Mouse (Mus musculus): ENCODE measurements around the gene Troap.

Troap gene

DNA sequence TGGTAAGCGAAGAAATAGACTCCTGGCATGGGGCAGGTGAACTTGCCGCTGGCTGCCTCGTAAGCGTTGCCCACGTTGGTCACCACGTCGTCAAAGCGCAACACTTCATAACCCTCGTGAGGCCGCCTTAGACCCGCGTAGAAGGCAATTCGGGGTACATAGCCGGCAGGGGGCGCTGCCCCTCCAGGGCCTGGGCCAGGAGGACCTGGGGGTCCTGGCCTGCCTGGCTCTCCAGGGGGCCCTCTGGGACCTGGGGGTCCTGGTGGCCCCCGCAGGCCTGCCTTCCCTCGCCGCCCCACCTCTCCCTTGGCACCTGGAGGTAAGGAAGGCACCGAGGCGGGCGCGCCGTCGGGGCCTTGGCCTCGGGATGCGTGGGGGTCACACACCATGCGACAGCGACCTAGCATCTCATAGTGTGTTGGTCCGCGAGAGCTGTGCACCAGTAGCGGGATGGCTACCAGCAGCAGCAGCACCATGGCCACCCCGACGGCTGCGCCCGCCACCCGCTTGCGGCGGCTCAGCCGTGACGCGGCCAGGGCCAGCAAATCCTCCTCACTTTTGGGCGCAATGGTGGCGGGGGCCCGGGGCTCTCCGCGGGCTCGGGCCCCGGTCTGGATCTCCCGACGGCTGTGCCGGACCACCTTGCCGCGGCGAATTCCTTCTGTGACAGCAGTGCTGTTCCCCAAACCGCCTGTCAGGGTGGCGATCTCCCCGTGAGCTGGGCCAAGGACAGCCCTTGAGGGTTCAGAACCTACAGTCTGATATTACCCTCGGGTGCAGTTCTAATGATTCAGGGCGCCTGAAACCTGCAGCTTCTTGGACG, 13.1 kb downstream of the Troap start, which contains the start of gene C1ql4:
Gene C1ql4 (minus strand): TSS at position 565 of the 823 bp plus-strand sequence.
- peaks cover 10% of the 10 kb centered on the region for H3K9me3 ChIP-seq (ENCODE audit: low read length)
- peak; percentile 47 for TF ChIP-seq CTCF (conservative IDR thresholded peaks at IDR 0.05; ENCODE audit: low read length)
- no peak for TF ChIP-seq POU5F1 (IDR thresholded peaks at IDR 0.05; ENCODE audit: borderline replicate concordance, low read length)
- no peak for TF ChIP-seq NANOG (IDR thresholded peaks at IDR 0.05; ENCODE audit: borderline replicate concordance, low read length)
- H3K36me3 ChIP-seq (ENCODE audit: insufficient read depth, low read length), result peaks cover 18% of the 10 kb centered on the region
- H3K4me3 ChIP-seq (replicated peaks; ENCODE audit: low read length), result peak within 1 kb of the TSS; percentile 77
- H3K27me3 ChIP-seq (ENCODE audit: insufficient read depth, low read length), result peaks cover 69% of the 10 kb centered on the region
- peaks cover 44% of the 10 kb centered on the region for H3K4me1 ChIP-seq (replicated peaks; ENCODE audit: low read depth, low read length)

DNA sequence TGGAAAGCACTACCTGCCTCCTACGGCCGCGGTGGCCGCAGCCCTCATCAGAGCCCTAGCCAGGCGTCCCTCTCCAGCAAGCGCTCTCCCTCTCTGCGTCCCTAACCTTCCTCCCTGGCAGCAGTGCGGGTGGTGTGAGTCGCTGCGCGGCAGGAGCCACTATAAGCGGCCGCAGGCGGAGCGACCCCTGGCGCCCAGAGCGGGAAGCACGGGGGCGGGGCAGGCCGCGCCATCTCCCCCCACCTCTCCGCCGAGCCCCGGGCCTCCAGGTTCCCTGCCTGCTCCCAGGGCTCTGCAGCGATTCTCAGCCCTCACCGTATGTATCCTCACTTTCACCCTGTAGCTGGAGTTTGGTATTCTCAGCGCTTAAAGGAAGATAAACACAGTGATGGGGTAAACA, 13.9 kb downstream of the Troap start:
- peaks cover 78% of the 10 kb centered on the region for H3K27me3 ChIP-seq (ENCODE audit: insufficient read depth, low read length)
- H3K36me3 ChIP-seq (ENCODE audit: insufficient read depth, low read length), result peaks cover 10% of the 10 kb centered on the region
- peaks cover 10% of the 10 kb centered on the region for H3K9me3 ChIP-seq (ENCODE audit: low read length)
- peaks cover 44% of the 10 kb centered on the region for H3K4me1 ChIP-seq (replicated peaks; ENCODE audit: low read depth, low read length)
- no peak for TF ChIP-seq POU5F1 (IDR thresholded peaks at IDR 0.05; ENCODE audit: borderline replicate concordance, low read length)
- 0 out of 2 replicates have a peak, but pooled peaks have one; percentile 2 for TF ChIP-seq CTCF (conservative IDR thresholded peaks at IDR 0.05; ENCODE audit: low read length)
- TF ChIP-seq NANOG (IDR thresholded peaks at IDR 0.05; ENCODE audit: borderline replicate concordance, low read length), result no peak
- H3K4me3 ChIP-seq (replicated peaks; ENCODE audit: low read length), result peak overlapping the region; percentile 77

DNA sequence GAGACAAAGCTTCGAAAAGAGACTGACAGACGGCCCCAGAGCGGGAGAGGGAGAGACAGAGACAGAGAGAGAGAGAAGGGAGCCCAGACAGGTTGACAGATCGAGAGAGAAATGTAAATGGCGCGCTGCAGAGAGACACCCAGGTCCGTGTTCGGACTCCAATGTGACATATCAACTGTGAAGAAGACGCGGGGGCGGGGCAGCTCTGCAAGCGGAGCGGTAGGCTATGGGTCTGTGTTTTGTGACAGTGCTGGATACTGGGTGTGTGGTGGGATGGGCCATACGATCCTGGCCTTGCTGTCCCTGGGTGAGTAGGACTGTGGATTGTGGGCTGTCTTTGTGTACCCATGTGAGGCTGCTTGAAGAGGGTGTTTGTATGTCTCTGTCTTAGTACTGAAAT, 14.7 kb downstream of the Troap start:
- H3K36me3 ChIP-seq (ENCODE audit: insufficient read depth, low read length), result peaks cover 2% of the 10 kb centered on the region
- no peak overlapping the region for H3K4me3 ChIP-seq (replicated peaks; ENCODE audit: low read length)
- no peak for TF ChIP-seq NANOG (IDR thresholded peaks at IDR 0.05; ENCODE audit: borderline replicate concordance, low read length)
- no peak for TF ChIP-seq POU5F1 (IDR thresholded peaks at IDR 0.05; ENCODE audit: borderline replicate concordance, low read length)
- TF ChIP-seq CTCF (conservative IDR thresholded peaks at IDR 0.05; ENCODE audit: low read length), result no peak
- H3K9me3 ChIP-seq (ENCODE audit: low read length), result peaks cover 10% of the 10 kb centered on the region
- peaks cover 38% of the 10 kb centered on the region for H3K4me1 ChIP-seq (replicated peaks; ENCODE audit: low read depth, low read length)
- H3K27me3 ChIP-seq (ENCODE audit: insufficient read depth, low read length), result peaks cover 84% of the 10 kb centered on the region

DNA sequence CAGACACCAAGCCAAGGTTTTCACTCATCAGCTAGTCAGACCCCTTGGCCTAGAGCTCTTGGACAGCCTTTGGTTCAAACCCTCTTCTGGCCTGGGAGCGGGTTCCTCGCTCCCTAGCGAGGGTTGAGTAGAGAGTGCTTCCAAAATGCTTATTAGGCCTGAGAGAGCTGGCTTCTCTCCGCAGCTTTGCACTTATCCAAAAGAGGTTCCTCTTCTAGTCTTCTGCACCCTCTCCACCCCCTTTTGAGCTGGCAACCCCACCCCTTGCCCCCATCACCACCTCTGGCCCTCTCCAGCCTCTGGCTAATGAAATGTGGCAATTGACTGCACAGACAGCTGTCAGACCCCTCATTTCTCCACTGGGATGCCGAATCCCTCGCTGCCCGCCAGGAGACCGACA, 18.5 kb downstream of the Troap start, which contains the start of gene Dnajc22:
Gene Dnajc22 (plus strand): TSS at position 301 of the 400 bp plus-strand sequence.
- H3K27me3 ChIP-seq (ENCODE audit: insufficient read depth, low read length), result peaks cover 94% of the 10 kb centered on the region
- TF ChIP-seq NANOG (IDR thresholded peaks at IDR 0.05; ENCODE audit: borderline replicate concordance, low read length) (no peak), CTCF (conservative IDR thresholded peaks at IDR 0.05; ENCODE audit: low read length) (no peak), POU5F1 (IDR thresholded peaks at IDR 0.05; ENCODE audit: borderline replicate concordance, low read length) (no peak)
- H3K4me3 ChIP-seq (replicated peaks; ENCODE audit: low read length), result peak within 1 kb of the TSS; percentile 81
- 0 out of 2 replicates have a peak, but pooled peaks cover 3% of the 10 kb centered on the region for H3K9me3 ChIP-seq (ENCODE audit: low read length)
- no peaks in the 10 kb centered on the region for H3K36me3 ChIP-seq (ENCODE audit: insufficient read depth, low read length)
- peaks cover 64% of the 10 kb centered on the region for H3K4me1 ChIP-seq (replicated peaks; ENCODE audit: low read depth, low read length)

DNA sequence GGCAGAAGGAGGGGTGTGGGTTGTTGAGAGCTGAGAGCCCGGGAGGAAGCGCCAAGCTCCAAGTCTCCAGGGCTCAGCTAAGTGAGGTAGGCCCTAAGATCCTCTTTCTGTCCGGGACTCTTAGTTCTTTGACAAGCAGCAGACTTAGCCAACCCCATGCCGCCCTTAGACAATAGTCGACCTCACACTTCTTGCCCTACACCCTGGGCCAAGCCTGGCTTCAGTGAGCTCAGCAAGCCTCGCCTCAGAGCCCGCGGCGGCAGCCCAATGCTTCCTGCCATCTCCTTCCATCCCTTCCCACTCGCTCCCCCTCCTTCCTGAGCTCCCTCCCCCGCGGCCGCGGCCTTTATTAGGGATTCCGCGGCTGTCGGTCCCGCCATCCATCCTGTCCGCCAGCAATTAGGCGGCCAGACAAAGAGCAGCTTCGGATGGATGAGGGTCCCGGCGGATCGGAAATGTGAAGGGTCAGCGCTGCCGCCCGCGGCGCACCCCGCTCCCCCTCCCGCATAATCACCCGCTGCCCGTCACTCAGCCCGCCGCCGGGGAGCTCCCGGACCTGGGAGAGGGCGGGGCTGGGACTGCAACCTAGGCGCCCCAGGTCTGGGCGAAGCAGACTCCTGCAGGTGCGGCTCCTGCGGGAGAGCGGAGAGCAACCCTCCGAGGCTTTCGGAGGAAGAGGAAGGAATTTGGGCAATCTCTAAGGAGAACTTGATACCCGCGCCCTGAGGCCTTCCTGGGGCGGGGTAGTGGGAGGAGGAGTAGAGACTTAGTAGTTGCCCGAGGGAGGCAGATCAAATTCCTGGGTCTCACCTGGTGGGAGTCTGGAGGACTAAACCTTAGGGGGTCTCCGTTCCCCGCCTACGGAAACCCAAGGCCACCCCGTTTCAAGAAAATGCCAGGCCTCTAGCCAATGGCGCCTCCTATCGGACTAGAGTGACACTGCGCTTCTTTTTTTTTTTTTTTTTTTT, 19.2 kb downstream of the Troap start:
- H3K4me3 ChIP-seq (replicated peaks; ENCODE audit: low read length), result peak overlapping the region; percentile 81
- H3K9me3 ChIP-seq (ENCODE audit: low read length), result 0 out of 2 replicates have a peak, but pooled peaks cover 3% of the 10 kb centered on the region
- H3K27me3 ChIP-seq (ENCODE audit: insufficient read depth, low read length), result peaks cover 95% of the 10 kb centered on the region
- TF ChIP-seq NANOG (IDR thresholded peaks at IDR 0.05; ENCODE audit: borderline replicate concordance, low read length) (no peak), CTCF (conservative IDR thresholded peaks at IDR 0.05; ENCODE audit: low read length) (peak; percentile 68), POU5F1 (IDR thresholded peaks at IDR 0.05; ENCODE audit: borderline replicate concordance, low read length) (no peak)
- peaks cover 69% of the 10 kb centered on the region for H3K4me1 ChIP-seq (replicated peaks; ENCODE audit: low read depth, low read length)
- H3K36me3 ChIP-seq (ENCODE audit: insufficient read depth, low read length), result no peaks in the 10 kb centered on the region

DNA sequence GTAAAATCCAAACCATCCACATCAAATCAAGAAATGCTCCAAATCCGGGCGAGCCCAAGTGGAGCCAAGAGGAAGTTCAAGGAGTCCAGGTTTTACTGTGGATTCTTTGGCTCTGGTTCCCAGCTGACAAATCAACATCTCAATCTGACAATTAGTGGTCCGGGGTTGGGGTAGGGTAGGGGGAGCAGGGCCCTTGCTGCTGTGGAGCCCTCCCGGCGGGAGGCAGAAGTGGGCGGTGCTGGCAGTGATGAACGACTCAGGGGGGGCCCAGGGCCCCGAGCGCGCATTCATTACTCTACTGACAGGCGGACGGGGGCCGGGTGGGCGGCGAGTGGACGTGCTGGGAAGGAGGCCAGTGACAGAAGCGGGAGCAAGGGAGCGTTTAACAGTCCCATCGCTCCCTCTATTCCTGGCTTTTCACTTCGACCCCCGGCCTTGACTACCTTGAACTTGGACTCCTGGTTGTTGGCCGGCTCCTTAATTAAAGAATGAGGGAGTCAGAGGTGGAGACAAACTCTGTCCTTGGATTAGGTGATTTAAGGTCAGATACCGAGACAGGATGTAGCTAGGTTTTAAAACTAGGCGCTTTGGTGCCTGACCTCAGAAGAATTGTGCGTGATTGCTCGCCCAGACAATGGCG, 20.4 kb downstream of the Troap start:
- TF ChIP-seq CTCF (conservative IDR thresholded peaks at IDR 0.05; ENCODE audit: low read length), result no peak
- TF ChIP-seq NANOG (IDR thresholded peaks at IDR 0.05; ENCODE audit: borderline replicate concordance, low read length), result no peak
- no peak for TF ChIP-seq POU5F1 (IDR thresholded peaks at IDR 0.05; ENCODE audit: borderline replicate concordance, low read length)
- H3K27me3 ChIP-seq (ENCODE audit: insufficient read depth, low read length), result peaks cover 88% of the 10 kb centered on the region
- H3K36me3 ChIP-seq (ENCODE audit: insufficient read depth, low read length), result no peaks in the 10 kb centered on the region
- H3K4me1 ChIP-seq (replicated peaks; ENCODE audit: low read depth, low read length), result peaks cover 71% of the 10 kb centered on the region
- 0 out of 2 replicates have a peak, but pooled peaks cover 3% of the 10 kb centered on the region for H3K9me3 ChIP-seq (ENCODE audit: low read length)
- H3K4me3 ChIP-seq (replicated peaks; ENCODE audit: low read length), result peak overlapping the region; percentile 45

- Histone ChIP-seq H3K4me1 (replicated peaks; ENCODE audit: low read depth, low read length) (peaks cover 77% of the 10 kb centered on the region), H3K4me3 (replicated peaks; ENCODE audit: low read length) (peak overlapping the region; percentile 45; the same call in 1 of the 2 replicates), H3K27me3 (ENCODE audit: insufficient read depth, low read length) (peaks cover 82% of the 10 kb centered on the region), H3K36me3 (ENCODE audit: insufficient read depth, low read length) (no peaks in the 10 kb centered on the region), H3K9me3 (ENCODE audit: low read length) (0 out of 2 replicates have a peak, but pooled peaks cover 3% of the 10 kb centered on the region)
- TF ChIP-seq NANOG (IDR thresholded peaks at IDR 0.05; ENCODE audit: borderline replicate concordance, low read length) (no peak), CTCF (conservative IDR thresholded peaks at IDR 0.05; ENCODE audit: low read length) (no peak), POU5F1 (IDR thresholded peaks at IDR 0.05; ENCODE audit: borderline replicate concordance, low read length) (no peak)
These were observed 21.0 kb downstream of the Troap start for GRCm38 (mm10) chr15:99095356-99095755.

All from E14TG2a.4 (cell line).